Comparison of ENCODE assay signal across 10 mouse cellular contexts in genomic region chr11:85644748-85645060, GRCm38 (mm10).
DNase-seq lines count a peak whose midpoint lies in the region; ATAC-seq lines count a peak whose summit lies in the region.
"Had no signal": no experiment of that assay in that cellular context is flagged by ENCODE, and none has a peak within 500 bp of the region (broad histone marks: within the 10 kb centered on the region; RNA-seq: fewer than 3 reads in every experiment).

No protein-coding gene starts in this region.

- peaks cover 45% of the 10 kb centered on the region for H3K4me1 ChIP-seq in heart, embryonic 13.5 days
- H3K4me1 ChIP-seq in embryonic facial prominence, embryonic 14.5 days (ENCODE audit: control insufficient read depth, insufficient read depth, low read length), result peaks cover 43% of the 10 kb centered on the region
- peaks cover 23% of the 10 kb centered on the region for H3K4me1 ChIP-seq in liver, embryonic 15.5 days (replicated peaks)
- H3K4me1 ChIP-seq in forebrain, embryonic 16.5 days (replicated peaks; ENCODE audit: control insufficient read depth, insufficient read depth, low read length), result peaks cover 15% of the 10 kb centered on the region

- H3K27me3 ChIP-seq in heart, embryonic 13.5 days (replicated peaks), result no peaks in the 10 kb centered on the region; the same call in 1 of the 2 replicates
- no peaks in the 10 kb centered on the region for H3K27me3 ChIP-seq in embryonic facial prominence, embryonic 14.5 days (replicated peaks; ENCODE audit: control insufficient read depth, insufficient read depth, low read length)
- H3K27me3 ChIP-seq in liver, embryonic 15.5 days, result no peaks in the 10 kb centered on the region
- no peaks in the 10 kb centered on the region for H3K27me3 ChIP-seq in forebrain, embryonic 16.5 days (replicated peaks; ENCODE audit: control insufficient read depth, insufficient read depth, low read length)
- H3K27me3 ChIP-seq: hindbrain, embryonic 13.5 days had no signal

- H3K9me3 ChIP-seq in heart, embryonic 13.5 days, result no peaks in the 10 kb centered on the region
- no peaks in the 10 kb centered on the region for H3K9me3 ChIP-seq in embryonic facial prominence, embryonic 14.5 days (ENCODE audit: control insufficient read depth, low read length)
- H3K9me3 ChIP-seq in liver, embryonic 15.5 days (replicated peaks), result no peaks in the 10 kb centered on the region
- no peaks in the 10 kb centered on the region for H3K9me3 ChIP-seq in forebrain, embryonic 16.5 days (ENCODE audit: control insufficient read depth, low read length)
- H3K9me3 ChIP-seq: hindbrain, embryonic 13.5 days had no signal

- no peaks in the 10 kb centered on the region for H3K36me3 ChIP-seq in heart, embryonic 13.5 days
- H3K36me3 ChIP-seq in embryonic facial prominence, embryonic 14.5 days (ENCODE audit: control insufficient read depth, insufficient read depth, low read length), result no peaks in the 10 kb centered on the region
- no peaks in the 10 kb centered on the region for H3K36me3 ChIP-seq in liver, embryonic 15.5 days (replicated peaks)
- H3K36me3 ChIP-seq in forebrain, embryonic 16.5 days (ENCODE audit: control insufficient read depth, insufficient read depth), result no peaks in the 10 kb centered on the region
- H3K36me3 ChIP-seq: hindbrain, embryonic 13.5 days had no signal

- peak overlapping the region; percentile 79 for H3K27ac ChIP-seq in heart, embryonic 13.5 days (replicated peaks)
- no peak overlapping the region for H3K27ac ChIP-seq in embryonic facial prominence, embryonic 14.5 days (replicated peaks; ENCODE audit: low read depth, low read length)
- H3K27ac ChIP-seq in liver, embryonic 15.5 days (replicated peaks), result no peak overlapping the region
- H3K27ac ChIP-seq in forebrain, embryonic 16.5 days (ENCODE audit: low read length), result no peak overlapping the region

- H3K4me3 ChIP-seq in heart, embryonic 13.5 days, result no peak overlapping the region
- no peak overlapping the region for H3K4me3 ChIP-seq in embryonic facial prominence, embryonic 14.5 days (ENCODE audit: low read depth, low read length)
- H3K4me3 ChIP-seq in liver, embryonic 15.5 days (replicated peaks), result no peak overlapping the region; the same call in 1 of the 2 replicates
- H3K4me3 ChIP-seq in forebrain, embryonic 16.5 days (replicated peaks; ENCODE audit: low read length), result no peak overlapping the region
- H3K4me3 ChIP-seq: hindbrain, embryonic 13.5 days had no signal

- WGBS in heart, embryonic 13.5 days, result 57% methylated on average over 6 of the region's 6 CpGs
- WGBS in embryonic facial prominence, embryonic 14.5 days, result 68% methylated on average over 6 of the region's 6 CpGs
- 27% methylated on average over 6 of the region's 6 CpGs for WGBS in liver, embryonic 15.5 days (ENCODE audit: insufficient replicate concordance)
- 89% methylated on average over 6 of the region's 6 CpGs for WGBS in forebrain, embryonic 16.5 days

- no peak overlapping the region; the same call in 1 of the 2 replicates for H3K9ac ChIP-seq in heart, embryonic 13.5 days
- no peak overlapping the region for H3K9ac ChIP-seq in embryonic facial prominence, embryonic 14.5 days (ENCODE audit: low read depth, low read length)
- 0 out of 2 replicates have a peak overlapping the region, but pooled peaks have one; percentile 0 for H3K9ac ChIP-seq in liver, embryonic 15.5 days
- no peak overlapping the region for H3K9ac ChIP-seq in forebrain, embryonic 16.5 days (replicated peaks; ENCODE audit: low read depth, low read length)
- H3K9ac ChIP-seq: hindbrain, embryonic 13.5 days had no signal

- no peak for ATAC-seq in heart, embryonic 13.5 days (ENCODE audit: extremely low read depth, insufficient number of reproducible peaks, low FRiP score, low TSS enrichment)
- ATAC-seq in embryonic facial prominence, embryonic 14.5 days (ENCODE audit: low read depth), result no peak
- ATAC-seq in liver, embryonic 15.5 days (ENCODE audit: insufficient read depth), result peak; percentile 81
- no peak for ATAC-seq in forebrain, embryonic 16.5 days
- ATAC-seq in inflammation-experienced regulatory T-cells, adult 6 months, result no peak

- peak overlapping the region; percentile 26 for H3K4me2 ChIP-seq in heart, embryonic 13.5 days
- peak overlapping the region; percentile 44 for H3K4me2 ChIP-seq in embryonic facial prominence, embryonic 14.5 days (ENCODE audit: low read depth, low read length)
- H3K4me2 ChIP-seq in liver, embryonic 15.5 days, result peak overlapping the region; percentile 50
- no peak overlapping the region for H3K4me2 ChIP-seq in forebrain, embryonic 16.5 days (ENCODE audit: low read length)
- H3K4me2 ChIP-seq: hindbrain, embryonic 13.5 days had no signal

- DNase-seq in heart, adult 9 months (ENCODE audit: low spot score in 2 of 2), result no peak
- peak; percentile 24 for DNase-seq in CD4-positive helper T cell, adult 2 months (ENCODE audit: low read depth, low spot score)
- DNase-seq in embryonic facial prominence, embryonic 14.5 days (ENCODE audit: low spot score), result no peak
- DNase-seq in embryo, embryonic 10 days (ENCODE audit: low spot score), result no peak
- DNase-seq: lung, adult 18-20 months had no signal
